Mouse (Mus musculus) kidney, embryonic 14.5 days (tissue): Measurements from ENCODE around the gene Snrpc. TPM values are rescaled to one million over a fixed set of nuclear protein-coding genes. Genes with fewer than 3 reads are reported as not detected.

Experiments used
- ATAC-seq: fragments of 200-750 bp; cut with Nextera tagmentation; 2 replicates; pipeline ENCODE4 v1.8.0; 2017; ENCODE audit warnings: moderate number of reproducible peaks, mild to moderate bottlenecking, moderate TSS enrichment, moderate library complexity; ENCODE audit not compliant: low FRiP score, low TSS enrichment
- H3K27ac ChIP-seq: fragments of 300-500 bp; sonication (generic); 2 replicates; pipeline ENCODE4 v1.5.1; 2014; ENCODE audit warnings: low read depth, mild to moderate bottlenecking, low read length, moderate library complexity, mixed read lengths
- H3K27me3 ChIP-seq: fragments of 300-500 bp; sonication (generic); 2 replicates; pipeline ENCODE4 v1.6.1; 2014; ENCODE audit warnings: mild to moderate bottlenecking, low read length; ENCODE audit not compliant: control insufficient read depth, insufficient read depth
- H3K36me3 ChIP-seq: fragments of 300-500 bp; sonication (generic); 2 replicates; pipeline ENCODE4 v1.6.1; 2014; ENCODE audit warnings: low read length, mixed read lengths; ENCODE audit not compliant: control insufficient read depth, insufficient read depth
- H3K4me1 ChIP-seq: fragments of 300-500 bp; sonication (generic); 2 replicates; pipeline ENCODE4 v1.6.1; 2014; ENCODE audit warnings: low read length, mixed read lengths; ENCODE audit not compliant: control insufficient read depth, insufficient read depth
- H3K4me2 ChIP-seq: fragments of 300-500 bp; sonication (generic); replicated peaks from 2 replicates; pipeline ENCODE4 v1.6.1; 2014; ENCODE audit warnings: low read depth, mild to moderate bottlenecking, low read length
- H3K4me3 ChIP-seq: fragments of 300-500 bp; sonication (generic); 2 replicates; pipeline ENCODE4 v1.5.1; 2014; ENCODE audit warnings: mild to moderate bottlenecking, low read length
- H3K9ac ChIP-seq: fragments of 300-500 bp; sonication (generic); 2 replicates; pipeline ENCODE4 v1.6.1; 2014; ENCODE audit warnings: low read depth, mild to moderate bottlenecking, low read length, moderate library complexity
- H3K9me3 ChIP-seq: fragments of 300-500 bp; sonication (generic); 2 replicates; pipeline ENCODE4 v1.6.1; 2016; ENCODE audit warnings: low read length; ENCODE audit not compliant: control insufficient read depth
- WGBS: fragments of 180-500 bp; shearing (Covaris S2); extraction: QIAGEN DNeasy Blood & Tissue Kit; methylation state at CpG from one replicate; pipeline ENCODE4 v1.1.7; 2014; 5-methylcytosine and 5-hydroxymethylcytosine counted together
- polyA plus RNA-seq: library from polyadenylated mRNA; unstranded; fragments of >200 nt; fragmentation: Nextera tagmentation; extraction: Ambion mirVana; gene quantifications from 2 replicates; pipeline ENCODE4 v1.2.1, GENCODE M21; 2014

Snrpc gene
- polyA plus RNA-seq, 1 experiment from 2014 or later, result 349 TPM

DNA sequence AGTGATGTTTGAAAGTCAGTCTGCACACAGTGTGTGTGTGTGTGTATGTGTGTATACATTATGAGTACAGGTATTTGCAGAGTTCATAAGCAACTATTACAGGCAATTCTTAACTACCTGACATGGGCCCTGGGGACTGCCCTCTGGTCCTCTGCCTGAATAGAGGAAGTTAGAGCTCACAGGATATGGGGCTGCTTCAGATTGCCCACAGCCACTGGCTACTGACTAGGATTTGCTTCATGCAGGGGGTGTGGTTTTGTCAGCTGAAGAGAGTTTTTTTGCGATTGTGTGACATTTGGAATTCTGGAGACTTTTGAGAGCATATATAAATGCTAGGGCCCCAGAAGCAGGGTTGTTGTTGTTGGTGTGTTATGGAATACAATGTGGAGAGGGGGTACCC, 13.0 kb upstream of the Snrpc start:
- WGBS, result 83% methylated on average over 1 of the region's 1 CpGs
- no peak for ATAC-seq
- H3K4me2 ChIP-seq, result no peak overlapping the region

DNA sequence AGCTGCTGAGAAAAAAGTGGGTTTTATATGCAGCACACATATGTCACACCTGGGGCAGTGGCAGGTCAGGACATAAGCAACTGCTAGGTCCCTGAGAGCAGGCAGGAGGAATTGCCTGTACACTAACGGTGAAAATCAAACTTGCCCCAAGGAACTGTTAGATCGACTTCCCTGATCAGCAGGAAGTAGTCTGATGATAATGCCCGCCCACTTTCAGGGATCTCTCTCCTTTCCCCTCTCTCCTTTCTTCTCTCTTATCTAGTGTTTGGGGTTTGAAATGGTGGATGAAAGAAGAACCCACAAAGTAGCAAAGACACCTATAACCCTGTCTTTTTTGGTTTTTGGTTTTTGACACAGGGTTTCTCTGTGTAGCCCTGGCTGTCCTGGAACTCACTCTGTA, 12.4 kb upstream of the Snrpc start:
- peak overlapping the region; percentile 48 for H3K4me2 ChIP-seq
- no peaks in the 10 kb centered on the region for H3K36me3 ChIP-seq
- 0 out of 2 replicates have a peak overlapping the region, but pooled peaks have one; percentile 38 for H3K4me3 ChIP-seq
- H3K4me1 ChIP-seq, result peaks cover 9% of the 10 kb centered on the region; the same call in 1 of the 2 replicates
- no peaks in the 10 kb centered on the region for H3K27me3 ChIP-seq
- H3K9me3 ChIP-seq, result no peaks in the 10 kb centered on the region
- H3K9ac ChIP-seq, result no peak overlapping the region
- 37% methylated on average over 3 of the region's 3 CpGs for WGBS
- no peak for ATAC-seq
- H3K27ac ChIP-seq, result no peak overlapping the region

More for the DNA sequence above, 13.0 kb upstream of the Snrpc start:
- Histone ChIP-seq H3K4me1 (peaks cover 9% of the 10 kb centered on the region; the same call in 1 of the 2 replicates), H3K4me3 (no peak overlapping the region), H3K27ac (no peak overlapping the region), H3K9me3 (no peaks in the 10 kb centered on the region), H3K9ac (no peak overlapping the region), H3K27me3 (no peaks in the 10 kb centered on the region), H3K36me3 (no peaks in the 10 kb centered on the region)

DNA sequence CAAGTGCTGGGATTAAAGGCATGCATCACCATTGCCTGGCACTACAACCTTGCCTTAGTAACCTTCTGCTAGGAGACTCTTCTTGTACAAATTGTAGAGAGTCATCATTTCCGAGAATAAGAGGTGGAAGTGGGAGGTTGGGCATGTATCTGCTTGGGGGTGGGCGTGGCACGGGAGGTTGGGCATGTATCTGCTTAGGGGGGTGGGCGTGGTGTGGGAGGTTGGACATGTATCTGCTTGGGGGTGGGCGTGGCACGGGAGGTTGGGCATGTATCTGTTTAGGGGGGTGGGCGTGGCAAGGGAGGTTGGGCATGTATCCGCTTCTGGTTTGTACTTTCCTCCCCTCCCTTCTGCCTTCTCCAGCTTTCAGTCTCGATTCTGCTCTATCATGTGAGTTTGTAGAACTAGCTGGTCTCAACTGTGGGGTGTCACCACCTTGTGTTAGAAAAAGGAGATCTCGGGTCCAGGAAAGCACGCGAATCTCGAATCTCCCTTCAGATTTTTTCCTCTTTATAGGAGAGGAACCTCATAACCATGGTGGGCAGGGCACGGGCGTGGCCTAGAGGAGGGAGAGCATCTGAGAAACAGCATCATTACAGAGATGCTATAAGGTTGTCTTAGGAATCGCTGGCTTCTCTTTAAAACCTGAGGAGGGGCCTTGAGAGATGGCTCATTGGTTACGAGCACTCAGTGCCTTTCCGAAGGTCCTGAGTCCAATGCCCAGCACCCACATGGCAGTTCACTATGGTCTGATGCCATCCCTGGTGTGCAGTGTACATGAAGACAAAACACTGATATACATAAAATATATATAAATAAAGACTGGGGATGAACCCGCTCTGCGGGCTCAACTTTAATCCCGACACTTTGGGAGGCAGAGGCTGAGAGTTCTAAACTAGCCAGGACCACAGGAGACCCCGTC, 11.7 kb upstream of the Snrpc start:
- peak; percentile 75 for ATAC-seq
- 2% methylated on average over 22 of the region's 22 CpGs for WGBS
- Histone ChIP-seq H3K27ac (peak overlapping the region; percentile 25), H3K27me3 (no peaks in the 10 kb centered on the region), H3K36me3 (no peaks in the 10 kb centered on the region), H3K9ac (peak overlapping the region; percentile 47), H3K4me3 (peak overlapping the region; percentile 38), H3K9me3 (no peaks in the 10 kb centered on the region), H3K4me1 (peaks cover 9% of the 10 kb centered on the region; the same call in 1 of the 2 replicates), H3K4me2 (peak overlapping the region; percentile 48)

DNA sequence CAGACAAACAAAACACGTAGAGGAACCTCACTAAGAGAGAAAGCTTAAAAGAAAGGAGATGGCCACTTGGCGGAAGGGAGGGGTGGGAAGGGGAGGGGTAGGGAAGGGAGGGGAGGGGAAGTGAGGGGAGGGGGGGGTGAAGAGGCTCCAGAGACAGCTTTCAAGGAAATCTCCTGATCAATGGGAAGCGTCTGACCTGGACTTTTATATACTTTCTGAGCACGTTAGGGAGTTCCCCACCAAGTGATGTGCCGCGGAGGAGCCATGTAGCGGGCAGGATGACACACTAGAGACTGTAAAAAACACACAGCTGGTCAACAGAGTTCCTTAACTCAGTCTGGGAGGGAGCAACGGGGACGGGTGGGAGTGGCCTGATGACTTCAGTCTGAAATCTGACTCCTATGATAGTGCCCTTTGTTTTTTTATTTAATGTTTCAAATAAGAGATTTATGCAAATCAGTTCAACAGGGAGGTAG, 11.0 kb upstream of the Snrpc start:
- Histone ChIP-seq H3K4me3 (peak overlapping the region; percentile 38), H3K9me3 (no peaks in the 10 kb centered on the region), H3K36me3 (no peaks in the 10 kb centered on the region), H3K4me1 (peaks cover 9% of the 10 kb centered on the region; the same call in 1 of the 2 replicates), H3K27ac (peak overlapping the region; percentile 25; the same call in 1 of the 2 replicates), H3K27me3 (no peaks in the 10 kb centered on the region), H3K4me2 (peak overlapping the region; percentile 48), H3K9ac (peak overlapping the region; percentile 47; the same call in 1 of the 2 replicates)
- under 1% methylated on average over 8 of the region's 9 CpGs for WGBS
- peak; percentile 73 for ATAC-seq

DNA sequence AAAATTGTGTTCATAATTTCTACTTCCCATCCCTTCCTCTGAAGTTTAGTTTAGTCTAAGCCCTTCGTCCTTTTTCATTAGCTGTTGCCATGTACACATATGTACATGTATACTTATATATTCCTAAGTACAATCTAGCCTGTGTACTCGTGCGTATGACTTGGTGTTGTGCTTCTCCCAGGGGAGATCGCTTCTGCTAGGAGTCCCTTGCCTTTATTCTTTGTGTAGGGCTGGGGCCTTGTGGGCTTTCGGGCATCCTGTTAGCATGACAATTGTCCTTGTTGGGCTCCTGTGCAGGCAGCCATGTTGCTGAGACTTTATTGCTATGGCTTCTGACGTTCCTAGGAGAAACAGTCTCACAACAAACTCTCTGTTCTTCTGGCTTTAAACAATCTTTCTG, 10.4 kb upstream of the Snrpc start:
- no peak for ATAC-seq
- Histone ChIP-seq H3K9me3 (no peaks in the 10 kb centered on the region), H3K36me3 (no peaks in the 10 kb centered on the region), H3K27me3 (no peaks in the 10 kb centered on the region), H3K27ac (no peak overlapping the region), H3K9ac (no peak overlapping the region), H3K4me3 (peak overlapping the region; percentile 38; the same call in 1 of the 2 replicates), H3K4me2 (peak overlapping the region; percentile 48), H3K4me1 (peaks cover 9% of the 10 kb centered on the region; the same call in 1 of the 2 replicates)
- WGBS, result 27% methylated on average over 6 of the region's 6 CpGs

DNA sequence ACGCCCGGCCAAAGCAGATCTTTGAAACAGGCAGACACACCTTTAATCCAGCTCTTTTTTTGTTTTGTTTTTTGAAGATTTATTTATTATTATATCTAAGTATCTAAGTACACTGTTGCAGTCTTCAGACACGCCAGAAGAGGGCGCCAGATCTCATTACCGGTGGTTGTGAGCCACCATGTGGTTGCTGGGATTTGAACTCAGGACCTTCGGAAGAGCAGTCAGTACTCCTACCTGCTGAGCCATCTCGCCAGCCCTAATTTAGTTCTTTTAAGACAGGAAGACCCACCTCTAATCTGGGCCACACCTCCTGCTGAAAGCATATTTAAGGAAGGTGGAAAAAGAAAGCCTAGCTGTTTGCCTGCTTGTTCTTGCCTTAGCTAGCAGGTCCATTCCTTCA, 7.5 kb upstream of the Snrpc start:
- Histone ChIP-seq H3K27ac (no peak overlapping the region), H3K4me3 (no peak overlapping the region), H3K36me3 (no peaks in the 10 kb centered on the region), H3K4me1 (peaks cover 9% of the 10 kb centered on the region; the same call in 1 of the 2 replicates), H3K9me3 (no peaks in the 10 kb centered on the region), H3K9ac (no peak overlapping the region), H3K27me3 (no peaks in the 10 kb centered on the region), H3K4me2 (no peak overlapping the region)
- ATAC-seq, result no peak
- 57% methylated on average over 7 of the region's 7 CpGs for WGBS

DNA sequence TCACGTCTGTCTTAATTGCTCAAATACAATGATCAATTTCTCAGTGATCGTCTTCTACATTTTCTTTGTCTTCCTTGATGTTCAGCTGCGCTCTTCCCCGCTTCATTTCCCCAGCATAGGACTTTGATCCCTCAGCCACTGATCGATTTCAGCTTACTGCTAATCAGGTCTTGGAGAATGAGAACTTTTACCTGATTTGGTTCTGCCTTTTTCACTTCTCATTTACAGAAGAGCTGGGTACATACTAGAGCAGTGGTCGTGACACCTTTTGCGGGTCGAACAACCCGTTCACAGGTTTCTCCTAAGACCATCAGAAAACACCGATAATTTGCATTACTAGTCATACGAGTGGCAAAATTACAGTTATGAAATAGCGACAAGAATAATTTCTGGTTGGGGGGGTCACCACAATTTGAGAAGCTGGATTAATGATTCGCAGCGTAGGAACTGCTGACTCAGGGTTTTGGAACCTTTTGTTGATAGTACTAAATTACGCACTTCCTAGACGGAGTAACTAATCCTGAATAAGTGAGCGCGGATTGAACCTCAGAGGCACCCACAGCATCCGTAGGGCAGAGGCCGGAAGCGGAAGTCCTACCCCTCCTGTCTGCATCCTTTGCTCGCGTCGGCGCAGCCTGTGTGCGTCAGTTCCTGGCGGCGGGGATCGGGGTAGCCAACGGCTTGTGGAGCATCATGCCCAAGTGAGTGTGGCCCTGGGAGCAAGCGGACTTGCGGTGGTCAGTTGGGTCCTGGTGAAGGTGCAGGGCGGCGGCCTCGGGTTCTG, 1.7 kb downstream of the Snrpc start:
- WGBS, result 2% methylated on average over 35 of the region's 35 CpGs
- H3K36me3 ChIP-seq, result peaks cover 26% of the 10 kb centered on the region
- no peaks in the 10 kb centered on the region for H3K9me3 ChIP-seq
- H3K4me3 ChIP-seq, result peak overlapping the region; percentile 94
- ATAC-seq, result peak; percentile 96
- peaks cover 6% of the 10 kb centered on the region; the same call in 1 of the 2 replicates for H3K4me1 ChIP-seq
- peak overlapping the region; percentile 83 for H3K4me2 ChIP-seq
- H3K27me3 ChIP-seq, result no peaks in the 10 kb centered on the region
- peak overlapping the region; percentile 67 for H3K27ac ChIP-seq
- H3K9ac ChIP-seq, result peak overlapping the region; percentile 80

DNA sequence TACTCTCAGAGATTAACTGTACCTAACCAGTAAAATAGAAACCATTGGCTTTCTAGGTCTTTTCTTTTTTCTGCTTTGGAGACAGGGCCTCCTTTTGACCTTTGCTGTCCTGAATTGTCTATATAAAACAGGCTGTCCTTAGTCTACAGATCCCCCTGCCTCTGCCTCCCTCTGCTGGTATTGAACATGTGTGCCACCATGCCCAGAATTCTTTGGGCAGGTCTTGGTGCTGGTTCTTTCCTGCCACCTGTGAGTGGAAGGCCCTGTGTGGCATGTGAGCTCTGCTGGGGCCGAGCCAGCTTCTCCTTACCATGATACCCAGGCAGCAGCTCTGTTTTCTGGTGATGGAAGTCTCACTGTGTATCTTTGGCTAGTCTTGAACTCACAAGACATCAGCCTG, 10.4 kb downstream of the Snrpc start:
- no peaks in the 10 kb centered on the region for H3K9me3 ChIP-seq
- ATAC-seq, result no peak
- peaks cover 83% of the 10 kb centered on the region for H3K36me3 ChIP-seq
- H3K27ac ChIP-seq, result no peak overlapping the region
- no peak overlapping the region for H3K4me3 ChIP-seq
- no peak overlapping the region for H3K4me2 ChIP-seq
- no peaks in the 10 kb centered on the region for H3K4me1 ChIP-seq
- no peak overlapping the region for H3K9ac ChIP-seq
- no peaks in the 10 kb centered on the region for H3K27me3 ChIP-seq
- WGBS, result 91% methylated on average over 1 of the region's 1 CpGs
